Mouse (Mus musculus): Measurements from ENCODE around the gene Eid2. TPM values are rescaled to one million over a fixed set of nuclear protein-coding genes. Genes with fewer than 3 reads are reported as not detected.

Gene Eid2
- 1 to 10 TPM; 1.6 to 2.3 TPM for total RNA-seq (2023)

DNA sequence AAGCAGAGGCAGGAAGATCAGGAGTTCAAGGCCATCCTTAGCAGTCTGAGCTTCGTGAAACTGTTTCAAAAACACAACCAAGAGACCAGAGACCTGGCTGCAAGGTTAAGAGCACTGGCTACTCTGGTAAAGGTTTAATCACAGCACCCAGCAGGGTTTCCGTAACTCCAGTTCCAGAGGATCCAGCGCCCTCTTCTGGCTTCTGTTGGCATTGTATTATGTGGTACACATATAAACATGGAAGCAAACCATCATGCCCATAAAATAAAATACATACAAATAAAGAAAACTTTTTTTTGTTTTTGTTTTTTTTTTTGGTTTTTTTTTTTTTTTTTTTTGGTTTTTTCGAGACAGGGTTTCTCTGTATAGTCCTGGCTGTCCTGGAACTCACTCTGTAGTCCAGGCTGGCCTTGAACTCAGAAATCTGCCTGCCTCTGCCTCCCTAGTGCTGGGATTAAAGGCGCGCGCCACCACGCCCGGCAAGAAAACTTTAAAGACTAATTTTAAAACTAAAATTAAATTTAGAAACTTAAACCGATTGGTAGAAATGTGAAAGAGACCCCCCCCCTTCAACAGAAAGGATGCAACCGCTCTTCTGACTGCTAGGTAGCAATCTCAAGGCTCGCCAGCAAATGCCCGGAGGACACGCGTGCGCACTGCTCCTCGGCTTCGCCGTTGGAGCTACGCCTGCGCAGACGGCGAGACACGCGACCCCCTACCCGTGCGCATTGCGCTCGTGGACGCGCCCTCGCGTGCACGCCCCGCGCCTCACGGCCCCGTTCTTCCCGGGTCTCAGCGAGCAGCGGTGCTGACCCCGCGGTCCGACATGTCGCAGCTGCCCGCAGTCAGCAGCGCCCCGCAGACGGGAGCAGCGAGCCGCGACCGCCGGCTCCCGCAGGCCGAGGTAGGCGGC, at the start of gene Eid2:
Gene Eid2 (plus strand): TSS at position 753 of the 913 bp plus-strand sequence.

DNA sequence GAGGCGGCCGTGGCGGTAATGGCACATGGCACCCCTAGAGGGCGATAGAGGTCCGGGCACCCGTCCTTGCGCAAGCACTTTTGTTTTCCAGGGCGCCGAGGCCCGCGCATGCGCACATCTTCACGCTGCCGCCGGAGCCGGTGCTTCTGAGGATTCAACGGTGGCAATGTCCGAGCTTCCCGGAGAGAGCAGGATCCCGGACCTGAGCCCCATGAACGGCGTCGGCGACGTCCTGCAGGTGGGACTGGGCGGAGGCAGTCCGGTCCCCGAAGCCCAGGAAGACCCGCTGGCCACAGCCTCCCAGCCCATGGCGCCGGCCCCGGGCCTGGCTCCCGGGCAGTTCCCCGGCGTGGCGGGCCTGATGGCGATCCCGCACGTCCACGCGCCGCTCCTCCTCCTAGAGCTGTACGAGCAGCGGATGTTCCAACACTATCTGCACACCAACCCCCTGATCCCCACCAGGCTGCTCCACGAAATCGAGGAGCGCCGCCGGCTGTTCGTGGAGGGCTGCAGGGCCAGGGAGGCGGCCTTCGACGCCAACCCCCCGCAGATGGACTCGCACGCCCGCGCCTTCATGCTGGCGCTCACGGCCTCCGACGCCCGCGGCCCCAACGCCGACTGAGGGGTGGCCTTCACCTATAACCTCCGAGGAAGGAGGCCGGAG, 10.1 kb downstream of the Eid2 start, which contains the start of gene Eid2b:
Gene Eid2b (plus strand): TSS at position 125 of the 664 bp plus-strand sequence.

DNA sequence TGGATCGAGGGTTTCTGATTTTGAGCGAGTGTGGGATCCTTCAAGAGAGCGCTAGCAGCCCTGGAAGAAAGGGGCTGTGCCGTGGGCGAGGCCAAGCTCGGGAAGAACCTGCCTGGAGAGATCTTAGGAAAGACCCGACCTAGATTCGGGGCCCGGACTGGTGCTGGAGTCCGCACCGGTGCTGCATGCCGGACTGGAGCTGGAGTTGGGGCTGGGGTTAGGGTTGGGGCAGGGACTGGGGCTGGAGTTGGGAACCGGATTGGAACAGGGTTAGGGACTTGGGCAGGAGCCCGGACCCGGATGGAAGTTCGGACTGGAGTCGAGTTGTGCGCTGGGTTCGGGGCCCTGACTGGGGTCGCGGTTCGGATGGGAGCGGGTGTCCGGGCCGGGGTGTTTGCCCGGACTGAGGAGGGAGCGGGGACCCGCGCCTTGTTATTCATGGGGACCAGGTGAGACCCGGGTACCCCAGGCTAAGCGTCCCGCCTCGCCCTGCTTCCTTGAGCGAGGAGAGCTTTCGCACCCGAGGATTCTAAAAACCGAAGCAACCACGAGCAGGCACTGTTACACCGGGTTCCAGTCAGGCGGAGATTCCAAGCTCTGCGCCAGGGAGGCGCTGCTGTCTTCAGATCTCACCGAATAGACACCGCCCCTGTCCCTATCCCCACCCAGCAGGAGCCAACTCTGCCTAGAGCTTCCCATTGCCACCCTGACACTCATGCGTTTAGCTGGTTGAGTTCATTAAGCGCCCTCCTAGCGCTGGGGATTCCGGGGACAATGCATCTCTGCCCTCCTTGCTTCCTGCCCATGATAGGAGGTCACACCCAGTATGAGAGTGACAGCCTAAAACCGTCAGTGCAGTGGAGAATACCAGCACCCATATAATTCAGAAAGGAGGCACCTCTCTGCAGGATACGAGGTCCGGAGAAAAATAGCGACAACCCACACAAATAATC, 23.2 kb downstream of the Eid2 start, which contains the start of gene Selenov:
Gene Selenov (minus strand): TSS at position 549 of the 953 bp plus-strand sequence.

GRCm38 (mm10) chr7:28301616-28302433, 34.1 kb downstream of the Eid2 start, which contains the start of gene Dll3:
TSS of gene Dll3 (minus strand) at chr7:28302238.

DNA sequence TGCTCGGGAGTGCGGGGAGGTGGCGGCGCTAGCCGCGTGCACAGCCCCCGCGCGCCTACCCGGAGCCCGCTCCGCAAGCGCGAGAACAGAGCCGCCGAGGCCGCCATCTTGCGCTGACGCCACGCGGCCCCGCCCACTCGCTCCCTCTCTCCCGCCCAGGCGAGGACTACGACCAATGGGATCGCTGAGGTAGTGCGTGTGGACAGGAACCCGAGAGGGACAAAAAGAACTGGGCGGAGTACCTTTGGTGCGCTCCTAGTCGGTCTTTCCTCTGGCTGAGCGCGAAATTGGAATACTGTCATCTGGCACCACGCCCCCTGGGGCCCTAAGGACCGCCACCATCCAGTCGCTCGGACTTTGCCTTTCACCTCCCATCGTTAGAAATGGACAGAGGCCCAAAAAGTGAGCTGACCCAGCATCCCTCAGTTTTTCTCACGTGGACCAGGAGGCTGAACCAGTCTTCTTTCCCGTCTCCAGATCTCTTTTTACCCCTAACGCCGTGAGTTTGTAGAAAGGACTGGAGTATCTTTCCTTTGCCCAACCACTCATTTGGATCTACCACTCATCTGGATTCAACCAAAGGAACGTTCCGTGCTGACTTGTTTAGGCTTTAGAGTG, 44.4 kb downstream of the Eid2 start, which contains the start of gene Timm50:
Gene Timm50 (minus strand): TSS at position 147 of the 618 bp plus-strand sequence.

Other genes starting within 250 kb of the Eid2 start
- gene Psmc4, start 217.8 kb upstream of the Eid2 start, total RNA-seq (2023): 10 to 100 TPM; 78.9 to 80.8 TPM
- not detected for gene Fcgbp, start 196.6 kb upstream of the Eid2 start, total RNA-seq (2023)
- gene 9530053A07Rik, start 138.4 kb upstream of the Eid2 start, total RNA-seq (2023): not detected
- 100 to 1,000 TPM; 127 to 139 TPM for gene Fbl, start 98.2 kb upstream of the Eid2 start, total RNA-seq (2023)
- gene Dyrk1b, start 88.4 kb upstream of the Eid2 start, total RNA-seq (2023): 10 to 100 TPM; 14.8 to 15.4 TPM
- 1 to 10 TPM; 6.0 to 7.1 TPM for gene Eid2b, start 9.9 kb downstream of the Eid2 start, total RNA-seq (2023)
- not detected for gene Selenov, start 23.3 kb downstream of the Eid2 start, total RNA-seq (2023)
- gene Dll3, start 34.4 kb downstream of the Eid2 start, total RNA-seq (2023): not detected
- gene Timm50, start 44.2 kb downstream of the Eid2 start, total RNA-seq (2023): 10 to 100 TPM; 28.9 to 29.0 TPM
- 100 to 1,000 TPM; 118 to 123 TPM for gene Supt5, start 70.9 kb downstream of the Eid2 start, total RNA-seq (2023)
- 1,000 to 10,000 TPM; 1,784 to 1,904 TPM for gene Rps16, start 82.8 kb downstream of the Eid2 start, total RNA-seq (2023)
- gene Plekhg2, start 104.7 kb downstream of the Eid2 start, total RNA-seq (2023): 10 to 100 TPM; 38.7 to 42.8 TPM
- 1,000 to 10,000 TPM; 3,101 to 3,326 TPM for gene Zfp36, start 112.4 kb downstream of the Eid2 start, total RNA-seq (2023)
- 10 to 100 TPM; 15.0 to 18.4 TPM for gene Med29, start 124.8 kb downstream of the Eid2 start, total RNA-seq (2023)
- gene Paf1, start 125.1 kb downstream of the Eid2 start, total RNA-seq (2023): 100 to 1,000 TPM; 153 to 188 TPM
- 100 to 1,000 TPM; 265 to 280 TPM for gene Gmfg, start 169.6 kb downstream of the Eid2 start, total RNA-seq (2023)
- gene Lrfn1, start 184.1 kb downstream of the Eid2 start, total RNA-seq (2023): 10 to 100 TPM; 10.6 to 17.6 TPM
- not detected for gene Ifnl2, start 242.6 kb downstream of the Eid2 start, total RNA-seq (2023)

All from monocyte, adult 59 days (primary cell).